Mouse (Mus musculus) small intestine, adult 10 weeks (tissue): ENCODE data around the gene Rfwd3. TPM values are rescaled to one million over a fixed set of nuclear protein-coding genes. Genes with fewer than 3 reads are reported as not detected.

Experiments used
- polyA plus RNA-seq: library from polyadenylated mRNA; stranded (reverse); fragments of 350-450 nt; fragmentation: Illumina TruSeq; extraction: RNeasy Lipid Tissue Mini Kit (QIAGEN cat#74804); gene quantifications from one replicate; pipeline ENCODE4 v1.2.3, GENCODE M21; 2014; ENCODE audit warnings: low replicate concordance

Gene Rfwd3
- 48.6 TPM for polyA plus RNA-seq

DNA sequence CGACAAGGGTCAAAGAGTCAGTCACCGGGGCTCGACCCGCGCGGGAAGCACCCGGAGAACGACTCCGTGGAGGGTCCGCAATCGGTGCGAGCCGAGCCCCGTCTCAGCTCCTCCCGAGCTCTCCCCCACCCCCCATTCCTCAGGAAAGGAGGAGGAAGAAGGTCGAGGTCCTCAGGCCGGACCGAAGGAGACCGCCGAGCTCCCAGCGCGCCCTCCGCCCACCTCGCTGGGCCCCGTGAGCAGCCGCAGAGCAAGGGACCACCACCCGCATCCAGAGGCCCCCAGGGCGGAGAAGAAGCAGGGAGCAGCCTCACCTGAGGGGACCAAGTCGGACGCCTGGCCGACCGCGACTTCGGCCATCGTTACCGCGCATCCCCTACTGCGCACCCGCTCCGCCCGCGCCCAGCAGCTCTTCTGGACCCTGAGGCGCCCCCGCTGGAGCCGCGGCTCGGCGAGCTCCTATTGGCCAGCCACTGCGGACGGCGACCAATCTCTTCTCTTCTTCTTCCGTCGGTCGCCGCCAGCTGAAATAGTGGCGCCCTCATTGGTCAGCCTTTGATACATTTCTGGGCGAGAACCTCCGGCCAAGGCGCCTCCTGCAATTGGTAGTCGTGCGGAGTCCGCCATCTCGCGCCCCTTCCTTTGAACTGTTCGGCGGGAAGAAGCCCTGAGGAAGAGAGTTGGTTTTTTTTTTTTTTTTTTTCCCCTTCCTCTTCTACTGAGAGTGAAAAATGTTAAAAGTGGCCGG is at the start of gene Rfwd3:
Gene Rfwd3 (minus strand): TSS at position 402 of the 748 bp plus-strand sequence.

GRCm38 (mm10) chr8:111337890-111338347 is 37.9 kb upstream of the Rfwd3 start, which contains the start of gene Mlkl:
TSS of gene Mlkl (minus strand) at chr8:111338177.

GRCm38 (mm10) chr8:111258631-111259407 is 41.2 kb downstream of the Rfwd3 start, which contains the start of gene Glg1:
TSS of gene Glg1 (minus strand) at chr8:111259216.

Other genes with a start within 250 kb of the Rfwd3 start
- gene Exosc6, start 243.9 kb downstream of the Rfwd3 start, polyA plus RNA-seq = 3.2 TPM
- gene Clec18a, start 207.8 kb downstream of the Rfwd3 start, polyA plus RNA-seq = not detected
- gene Pdpr, start 205.6 kb downstream of the Rfwd3 start, polyA plus RNA-seq = 13.8 TPM
- 21.5 TPM for gene Glg1, start 41.0 kb downstream of the Rfwd3 start, polyA plus RNA-seq
- gene Mlkl, start 38.0 kb upstream of the Rfwd3 start, polyA plus RNA-seq = 27.3 TPM
- gene Fa2h, start 93.6 kb upstream of the Rfwd3 start, polyA plus RNA-seq = not detected
- gene Wdr59, start 221.9 kb upstream of the Rfwd3 start, polyA plus RNA-seq = 2.9 TPM
- gene Znrf1, start 235.9 kb upstream of the Rfwd3 start, polyA plus RNA-seq = 4.7 TPM